Comparison of ENCODE assay signal across 19 mouse cellular contexts in the genomic region with DNA sequence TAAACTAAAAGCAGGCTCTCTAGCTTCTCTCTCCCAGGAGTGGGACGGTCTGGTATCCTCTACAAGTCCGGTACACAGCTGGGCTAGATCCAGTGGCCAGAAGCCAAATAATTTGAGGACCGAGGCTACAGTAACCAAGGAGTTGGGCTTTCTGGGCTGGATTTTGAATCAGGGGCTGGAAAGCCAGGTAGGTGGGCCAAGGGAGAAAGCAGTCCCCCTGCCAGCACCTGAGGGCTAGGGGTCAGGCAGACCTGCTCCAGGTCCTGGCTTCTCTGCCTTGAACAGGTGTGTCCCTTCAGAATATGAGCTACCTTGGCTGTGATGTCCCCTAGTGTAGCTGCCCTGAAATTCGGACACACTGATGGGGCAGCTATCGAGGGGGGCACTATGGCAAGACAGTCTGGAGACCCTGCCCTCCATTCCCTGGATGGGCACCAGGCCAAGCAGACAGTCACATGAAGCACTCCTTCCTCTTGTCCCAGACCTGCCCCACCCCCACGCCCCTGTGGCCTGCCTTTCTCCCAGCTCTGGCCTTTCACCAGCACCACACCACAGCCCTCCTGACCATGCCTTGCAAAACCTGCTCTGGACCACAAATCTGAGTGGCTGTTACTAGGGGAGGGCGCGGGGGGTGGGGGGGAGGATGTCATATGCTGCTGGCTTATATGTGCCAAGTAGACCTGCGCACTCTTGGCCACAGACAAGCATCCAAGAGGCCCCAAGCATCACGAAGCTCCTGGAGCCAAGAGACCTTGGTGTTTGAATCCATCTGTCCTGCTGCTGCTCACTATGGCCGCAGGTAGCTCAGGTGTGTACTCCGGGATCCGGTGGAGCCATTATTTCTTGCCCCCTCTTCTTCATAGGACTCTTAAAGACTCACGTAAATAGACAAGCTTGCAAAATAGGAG. TPM values are rescaled to one million over a fixed set of nuclear protein-coding genes. Genes with fewer than 3 reads are reported as not detected.
DNase-seq lines count a peak whose midpoint lies in the region; ATAC-seq and TF ChIP-seq lines count a peak whose summit lies in the region.
"Had no signal": no experiment of that assay in that cellular context is flagged by ENCODE, and none has a peak within 500 bp of the region (broad histone marks: within the 10 kb centered on the region; RNA-seq: fewer than 3 reads in every experiment).

No protein-coding gene starts in this region.

- 78% methylated on average over 14 of the region's 14 CpGs for WGBS in midbrain, embryonic 13.5 days
- 80% methylated on average over 14 of the region's 14 CpGs for WGBS in midbrain, embryonic 15.5 days
- WGBS in embryonic facial prominence, embryonic 11.5 days = 82% methylated on average over 14 of the region's 14 CpGs

- H3K4me3 ChIP-seq in layer of hippocampus, adult 2 months = no peak overlapping the region
- no peak overlapping the region for H3K4me3 ChIP-seq in midbrain, embryonic 13.5 days (replicated peaks)
- no peak overlapping the region for H3K4me3 ChIP-seq in midbrain, embryonic 15.5 days
- H3K4me3 ChIP-seq in embryonic facial prominence, embryonic 11.5 days (ENCODE audit: low read depth, low read length) = no peak overlapping the region
- H3K4me3 ChIP-seq: erythroblast, embryonic 14.5 days had no signal

- H3K4me1 ChIP-seq in midbrain, embryonic 13.5 days (replicated peaks) = peaks cover 65% of the 10 kb centered on the region
- peaks cover 58% of the 10 kb centered on the region for H3K4me1 ChIP-seq in midbrain, embryonic 15.5 days
- H3K4me1 ChIP-seq in embryonic facial prominence, embryonic 11.5 days (ENCODE audit: control insufficient read depth, insufficient read depth, low read length) = peaks cover 9% of the 10 kb centered on the region; the same call in 1 of the 2 replicates

- no peak overlapping the region for H3K4me2 ChIP-seq in midbrain, embryonic 13.5 days (replicated peaks)
- no peak overlapping the region for H3K4me2 ChIP-seq in midbrain, embryonic 15.5 days
- H3K4me2 ChIP-seq in embryonic facial prominence, embryonic 11.5 days (ENCODE audit: low read depth, low read length) = no peak overlapping the region

- H3K27me3 ChIP-seq in midbrain, embryonic 13.5 days = no peaks in the 10 kb centered on the region
- H3K27me3 ChIP-seq in midbrain, embryonic 15.5 days (replicated peaks) = no peaks in the 10 kb centered on the region
- no peaks in the 10 kb centered on the region; the same call in 1 of the 2 replicates for H3K27me3 ChIP-seq in embryonic facial prominence, embryonic 11.5 days (ENCODE audit: control insufficient read depth, insufficient read depth, low read length)

- ATAC-seq in midbrain, embryonic 13.5 days = no peak
- no peak for ATAC-seq in midbrain, embryonic 15.5 days (replicated peaks)
- ATAC-seq in embryonic facial prominence, embryonic 11.5 days (replicated peaks; ENCODE audit: insufficient number of reproducible peaks, low FRiP score, low TSS enrichment, low read depth) = no peak

- no peak for DNase-seq in layer of hippocampus, adult 2 months (ENCODE audit: low spot score in 2 of 2)
- no peak for DNase-seq in layer of hippocampus, postnatal 25 days (ENCODE audit: extremely low spot score in 1 of 2, low spot score in 1 of 2)
- peak; percentile 52 to 60 for DNase-seq in cerebellum, adult 18-20 months
- no peak for DNase-seq in embryonic facial prominence, embryonic 11.5 days (ENCODE audit: low spot score)
- DNase-seq in thymus, postnatal 10 days (ENCODE audit: low spot score in 2 of 2) = no peak
- DNase-seq in adrenal gland, adult 18-20 months (ENCODE audit: low spot score in 2 of 2) = no peak
- DNase-seq: heart, postnatal 14 days; kidney, postnatal 10 days; layer of hippocampus, postnatal 36 days; right cerebral cortex, postnatal 25 days had no signal

- no peaks in the 10 kb centered on the region for H3K9me3 ChIP-seq in midbrain, embryonic 13.5 days
- no peaks in the 10 kb centered on the region for H3K9me3 ChIP-seq in midbrain, embryonic 15.5 days
- no peaks in the 10 kb centered on the region for H3K9me3 ChIP-seq in embryonic facial prominence, embryonic 11.5 days (replicated peaks; ENCODE audit: control insufficient read depth, low read length)

- peak overlapping the region; percentile 51; the same call in 1 of the 2 replicates for H3K27ac ChIP-seq in layer of hippocampus, adult 2 months
- peak overlapping the region; percentile 10; the same call in 1 of the 2 replicates for H3K27ac ChIP-seq in midbrain, embryonic 13.5 days
- H3K27ac ChIP-seq in midbrain, embryonic 15.5 days = no peak overlapping the region
- no peak overlapping the region for H3K27ac ChIP-seq in embryonic facial prominence, embryonic 11.5 days (replicated peaks; ENCODE audit: low read depth, low read length)

- no peak for TF ChIP-seq CTCF in layer of hippocampus, adult 2 months (conservative IDR thresholded peaks at IDR 0.05)

- H3K9ac ChIP-seq in midbrain, embryonic 13.5 days (replicated peaks) = 0 out of 2 replicates have a peak overlapping the region, but pooled peaks have one; percentile 7
- H3K9ac ChIP-seq in midbrain, embryonic 15.5 days = no peak overlapping the region
- peak overlapping the region; percentile 13 for H3K9ac ChIP-seq in embryonic facial prominence, embryonic 11.5 days (replicated peaks; ENCODE audit: low read length)

- H3K36me3 ChIP-seq in midbrain, embryonic 13.5 days = no peaks in the 10 kb centered on the region
- no peaks in the 10 kb centered on the region for H3K36me3 ChIP-seq in midbrain, embryonic 15.5 days (replicated peaks)
- no peaks in the 10 kb centered on the region for H3K36me3 ChIP-seq in embryonic facial prominence, embryonic 11.5 days (replicated peaks; ENCODE audit: control insufficient read depth, insufficient read depth, low read depth, low read length)

RNA-seq across cellular contexts. Expression of gene Nol4l, which starts 17.1 kb away (rescaled TPM):
- total RNA-seq in layer of hippocampus, adult 2 months (2021) = 10 to 100 TPM; 47.6 to 52.1 TPM
- total RNA-seq in layer of hippocampus, postnatal 25 days (2021) = 10 to 100 TPM; 42.7 to 48.9 TPM
- polyA plus RNA-seq in midbrain, embryonic 13.5 days (2015; fragmentation: Nextera tagmentation; extraction: Ambion mirVana) = 41.9 and 43.9 TPM in 2 replicates
- polyA plus RNA-seq in midbrain, embryonic 15.5 days (2015; fragmentation: Nextera tagmentation; extraction: Ambion mirVana) = 50.8 and 54.6 TPM in 2 replicates
- polyA plus RNA-seq in embryonic facial prominence, embryonic 11.5 days (2014; fragmentation: Nextera tagmentation; extraction: Ambion mirVana) = 17.6 and 21.0 TPM in 2 replicates
- total RNA-seq in adrenal gland, adult 18-20 months (2021) = 10 to 100 TPM in 1 of 2 experiments, 1 to 10 TPM in 1; 9.4 to 13.2 TPM

RNA-seq across cellular contexts. Expression of gene 4930404H24Rik, which starts 20.1 kb away (rescaled TPM):
- not detected for total RNA-seq in layer of hippocampus, adult 2 months (2021)
- not detected for total RNA-seq in layer of hippocampus, postnatal 25 days (2021)
- not detected in 2 replicates for polyA plus RNA-seq in midbrain, embryonic 13.5 days (2015; fragmentation: Nextera tagmentation; extraction: Ambion mirVana)
- not detected in 2 replicates for polyA plus RNA-seq in midbrain, embryonic 15.5 days (2015; fragmentation: Nextera tagmentation; extraction: Ambion mirVana)
- not detected in 2 replicates for polyA plus RNA-seq in embryonic facial prominence, embryonic 11.5 days (2014; fragmentation: Nextera tagmentation; extraction: Ambion mirVana)
- total RNA-seq in adrenal gland, adult 18-20 months (2021) = not detected
- total RNA-seq: gastrocnemius, postnatal 4 days; heart, postnatal 14 days; layer of hippocampus, postnatal 36 days had no signal
- polyA plus RNA-seq: erythroblast, embryonic 14.5 days; intestine, embryonic 14.5 days; limb, embryonic 14.5 days; neural tube, embryonic 14.5 days; stomach, embryonic 14.5 days; urinary bladder, adult 2 months had no signal

Comparison
In these comparisons a context has a peak if more than half of its experiments do, and no peak if none do; other contexts are left out.
1. H3K27ac ChIP-seq: peak in layer of hippocampus, adult 2 months (single experiment) and midbrain, embryonic 13.5 days (single experiment); none in midbrain, embryonic 15.5 days (single experiment) and embryonic facial prominence, embryonic 11.5 days (single experiment).
2. DNase-seq: peak in cerebellum, adult 18-20 months (2 of 2); none in layer of hippocampus, adult 2 months (0 of 2), layer of hippocampus, postnatal 25 days (0 of 2), embryonic facial prominence, embryonic 11.5 days (single experiment), thymus, postnatal 10 days (0 of 2) and adrenal gland, adult 18-20 months (0 of 2).